Mouse (Mus musculus): ENCODE results near the gene Tnfrsf12a.

DNA sequence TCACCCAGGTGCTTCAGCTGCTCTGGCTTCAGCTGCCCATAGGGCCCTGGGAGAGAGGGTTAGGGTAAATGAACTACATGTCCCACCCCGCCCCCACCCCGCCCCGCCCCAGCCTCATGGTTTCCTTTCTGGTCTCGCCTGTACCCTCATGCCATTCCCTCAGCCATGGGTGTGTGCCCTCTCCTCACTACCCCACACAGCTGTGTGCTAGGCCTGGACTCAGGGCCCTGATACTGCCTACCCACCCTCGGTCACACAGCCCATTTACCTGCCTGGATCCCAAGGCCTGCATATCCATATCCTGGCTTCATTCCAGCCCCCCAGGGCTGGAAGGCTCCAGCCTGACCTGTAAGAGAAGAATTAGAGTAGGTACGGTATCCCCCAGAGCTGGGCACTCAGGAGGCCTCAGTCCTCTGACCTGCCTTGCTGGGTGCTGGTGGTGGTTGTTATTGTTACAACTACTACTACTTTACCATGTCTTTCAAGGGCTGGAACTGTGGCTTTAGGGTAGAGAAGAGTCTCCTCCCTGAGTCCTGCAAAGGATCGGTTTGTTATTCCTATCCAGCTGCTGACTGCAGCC is 28.3 kb upstream of the Tnfrsf12a start:
- TF ChIP-seq CTCF (IDR thresholded peaks at IDR 0.05; ENCODE audit: insufficient read depth, low read length), result no peak
- TF ChIP-seq POLR2A (IDR thresholded peaks at IDR 0.05; ENCODE audit: borderline replicate concordance, extremely low read depth, low read depth, low read length), result no peak

All from lung, adult 2 months (tissue).